Mouse (Mus musculus): Measurements from ENCODE around the gene Rps7.

Rps7 gene

GRCm38 (mm10) chr12:28635535-28636476 is at the start of gene Rps7:
Gene Rps7 (minus strand): TSS chr12:28635953.
- peak; percentile 87 to 92 for DNase-seq (ENCODE audit: low spot score in 2 of 2)

DNA sequence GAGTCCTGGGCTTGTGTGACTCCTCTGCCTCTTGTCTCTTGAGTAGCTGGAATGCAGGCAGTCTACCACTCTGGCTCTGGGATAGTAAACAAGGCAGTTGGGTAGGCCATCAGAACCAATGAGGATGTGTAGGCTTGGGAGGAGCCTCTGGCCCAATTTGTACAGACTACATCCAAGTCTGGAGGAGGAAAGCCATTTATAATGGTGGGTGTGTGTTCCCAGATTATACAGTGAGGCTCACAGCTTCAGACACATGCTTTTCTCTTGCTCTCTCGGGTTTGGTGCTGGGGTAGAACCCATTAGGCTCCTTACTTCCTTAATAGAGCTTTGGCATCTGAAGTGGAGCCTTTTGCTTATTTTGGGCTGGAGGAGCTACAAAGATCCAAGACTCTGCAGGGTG is 48.9 kb upstream of the Rps7 start:
- DNase-seq (ENCODE audit: low spot score in 2 of 2): no peak

GRCm38 (mm10) chr12:28675925-28676209 is 40.1 kb upstream of the Rps7 start:
- DNase-seq (ENCODE audit: low spot score in 2 of 2): no peak

DNA sequence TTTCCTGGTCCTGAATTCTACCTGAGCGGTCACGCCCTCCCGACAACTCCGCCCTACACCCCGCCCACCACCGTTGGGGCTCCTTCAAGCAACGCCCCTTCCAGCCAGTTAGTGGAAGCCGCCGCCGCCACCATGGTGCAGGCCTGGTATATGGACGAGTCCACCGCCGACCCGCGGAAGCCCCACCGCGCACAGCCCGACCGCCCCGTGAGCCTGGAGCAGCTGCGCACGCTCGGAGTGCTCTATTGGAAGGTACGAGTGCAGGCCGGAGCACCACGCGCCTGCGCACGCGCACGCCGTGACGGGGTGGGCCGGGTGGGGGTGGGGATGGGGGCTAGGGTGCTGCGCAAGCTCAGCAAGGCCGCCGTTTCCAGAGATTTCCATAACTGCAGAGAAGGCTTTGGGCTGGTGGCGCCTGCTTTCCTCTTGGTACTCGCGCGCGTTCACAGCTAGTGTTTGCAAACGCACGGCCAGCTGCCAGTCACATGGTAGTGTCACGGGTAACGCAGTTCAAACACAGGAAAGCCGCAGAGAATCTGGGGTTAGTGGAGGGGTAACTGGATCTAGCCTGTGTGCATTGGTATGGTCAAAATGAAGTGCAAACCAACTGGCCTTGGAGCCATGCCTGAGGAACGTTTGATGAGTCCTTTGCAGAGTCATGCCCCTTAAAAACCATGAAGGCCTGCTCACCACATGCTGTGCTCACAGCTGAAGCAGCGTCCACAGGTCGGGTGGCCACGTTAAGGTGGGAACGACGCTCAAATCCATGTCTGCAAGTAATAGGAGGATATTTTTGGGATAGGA is 39.6 kb upstream of the Rps7 start, which contains the start of gene Adi1:
Adi1 (plus strand) TSS at position 111 of the 804 bp plus-strand sequence.
- peak; percentile 79 to 82 for DNase-seq (ENCODE audit: low spot score in 2 of 2)

DNA sequence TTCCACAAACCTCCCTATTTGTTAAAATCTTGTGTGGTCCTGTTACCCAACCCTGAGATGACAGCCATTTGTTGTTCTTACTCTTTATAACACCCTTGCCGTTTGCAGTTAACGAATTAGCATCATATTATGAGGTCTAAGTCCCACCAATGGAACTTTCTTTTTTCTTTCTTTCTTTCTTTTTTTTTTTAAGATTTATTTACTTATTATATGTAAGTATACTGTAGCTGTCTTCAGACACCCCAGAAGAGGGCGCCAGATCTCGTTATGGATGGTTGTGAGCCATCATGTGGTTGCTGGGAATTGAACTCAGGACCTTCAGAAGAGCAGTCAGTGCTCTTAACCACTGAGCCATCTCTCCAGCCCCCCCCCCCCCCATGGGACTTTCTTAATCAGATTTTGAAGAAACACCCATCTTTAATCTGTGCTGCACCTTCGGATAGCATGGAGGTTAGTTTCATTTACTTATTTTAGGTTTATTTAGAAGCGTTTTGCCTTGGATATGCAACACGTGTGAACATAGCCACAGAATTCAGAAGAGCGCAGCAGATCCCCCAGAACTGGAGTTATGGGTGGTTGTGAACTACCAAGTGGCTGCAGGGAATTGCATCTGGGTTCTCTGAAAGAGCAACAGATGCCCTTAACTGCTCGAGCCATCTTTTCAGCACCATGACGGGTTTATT is 38.4 kb upstream of the Rps7 start:
- no peak for DNase-seq (ENCODE audit: low spot score in 2 of 2)

DNA sequence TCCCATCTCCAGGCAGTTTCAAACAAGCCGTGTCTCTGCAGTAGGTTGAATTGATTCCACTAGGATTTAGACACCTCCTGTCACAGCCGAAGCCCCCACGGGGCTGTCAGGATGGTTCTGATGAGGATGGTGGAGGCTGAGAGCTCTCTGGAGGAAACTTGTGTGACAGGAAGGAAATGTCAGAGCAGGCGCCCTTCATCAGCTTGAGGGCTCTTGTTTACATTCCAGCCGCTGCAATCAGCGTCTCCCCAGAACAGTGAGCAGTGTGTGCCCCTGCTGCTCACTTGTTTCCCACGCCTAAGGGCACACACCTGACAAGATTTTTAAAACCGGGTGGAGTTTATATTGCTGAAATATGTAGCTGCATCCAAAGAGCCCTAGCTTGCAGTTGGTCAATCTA is 31.5 kb upstream of the Rps7 start:
- DNase-seq (ENCODE audit: low spot score in 2 of 2): no peak

DNA sequence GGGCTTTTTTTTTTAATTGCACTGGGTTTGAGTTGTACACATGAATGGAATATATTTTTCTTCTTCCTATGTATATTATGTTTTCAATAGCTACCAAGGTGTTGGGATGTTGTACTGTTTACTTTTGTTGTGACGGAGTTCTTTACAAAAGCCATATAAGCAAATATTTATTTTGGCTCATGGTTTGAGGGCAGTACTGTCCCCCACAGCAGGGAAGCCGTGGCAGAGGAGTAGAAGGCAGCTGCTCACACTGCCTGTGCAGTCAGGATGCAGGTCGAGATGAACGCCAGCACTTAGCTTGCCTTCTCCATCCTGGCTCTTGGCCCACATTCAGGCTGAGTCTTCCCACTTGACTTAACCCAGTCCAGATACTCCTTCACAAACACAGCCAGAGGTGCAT is 31.0 kb upstream of the Rps7 start:
- no peak for DNase-seq (ENCODE audit: low spot score in 2 of 2)

GRCm38 (mm10) chr12:28662628-28663027 is 26.9 kb upstream of the Rps7 start:
- DNase-seq (ENCODE audit: low spot score in 2 of 2): no peak

GRCm38 (mm10) chr12:28649141-28650110 is 13.7 kb upstream of the Rps7 start, which contains the start of gene Rnaseh1:
Gene Rnaseh1 (plus strand): TSS chr12:28649602.
- peak; percentile 83 to 90 for DNase-seq (ENCODE audit: low spot score in 2 of 2)

GRCm38 (mm10) chr12:28638778-28639177 is 3.0 kb upstream of the Rps7 start:
- DNase-seq (ENCODE audit: low spot score in 2 of 2): no peak

DNA sequence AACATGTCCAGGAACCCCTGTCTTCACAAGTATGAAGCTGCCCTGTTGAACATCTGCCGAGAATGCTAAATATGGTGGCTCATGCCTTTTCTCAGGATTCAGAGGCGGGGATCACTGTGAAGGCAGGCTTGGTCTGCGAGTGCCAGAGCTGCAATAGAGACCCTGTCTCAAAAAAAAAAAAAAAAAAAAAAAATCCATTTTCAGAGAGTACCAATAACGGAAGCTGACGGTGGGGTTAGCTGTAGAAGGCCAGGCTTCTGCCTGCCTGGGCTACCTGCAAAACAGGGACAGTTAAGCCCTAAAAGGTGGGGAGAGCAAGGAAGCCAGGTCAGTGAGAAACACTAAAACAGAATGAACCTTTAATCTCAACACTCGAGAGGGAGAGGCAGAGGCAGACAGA is 790 bp upstream of the Rps7 start:
- DNase-seq (ENCODE audit: low spot score in 2 of 2): no peak

GRCm38 (mm10) chr12:28635058-28635534 is 657 bp downstream of the Rps7 start:
- DNase-seq (ENCODE audit: low spot score in 2 of 2): no peak

- DNase-seq (ENCODE audit: low spot score in 2 of 2): no peak
Measured at GRCm38 (mm10) chr12:28628436-28628835, 7.3 kb downstream of the Rps7 start.

DNA sequence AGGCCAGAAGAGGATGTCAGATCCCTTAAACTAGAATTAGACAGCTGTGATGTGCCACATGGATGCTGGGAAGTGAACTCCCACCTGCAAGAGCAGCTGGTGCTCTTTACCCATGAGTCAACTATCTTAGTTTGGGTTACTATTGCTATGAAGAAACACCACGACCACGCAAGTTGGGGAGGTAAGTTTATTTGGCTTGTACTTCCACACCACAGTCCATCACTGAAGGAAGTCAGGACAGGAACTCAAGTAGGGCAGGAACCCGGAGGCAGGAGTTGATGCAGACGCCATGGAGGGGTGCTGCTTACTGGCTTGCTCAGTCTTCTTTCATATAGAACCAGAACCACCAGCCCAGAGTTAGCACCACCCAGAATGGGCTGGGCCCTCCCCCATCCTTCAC is 8.7 kb downstream of the Rps7 start:
- no peak for DNase-seq (ENCODE audit: low spot score in 2 of 2)

- DNase-seq (ENCODE audit: low spot score in 2 of 2): no peak
Measured at GRCm38 (mm10) chr12:28625407-28625806, 10.3 kb downstream of the Rps7 start.

DNA sequence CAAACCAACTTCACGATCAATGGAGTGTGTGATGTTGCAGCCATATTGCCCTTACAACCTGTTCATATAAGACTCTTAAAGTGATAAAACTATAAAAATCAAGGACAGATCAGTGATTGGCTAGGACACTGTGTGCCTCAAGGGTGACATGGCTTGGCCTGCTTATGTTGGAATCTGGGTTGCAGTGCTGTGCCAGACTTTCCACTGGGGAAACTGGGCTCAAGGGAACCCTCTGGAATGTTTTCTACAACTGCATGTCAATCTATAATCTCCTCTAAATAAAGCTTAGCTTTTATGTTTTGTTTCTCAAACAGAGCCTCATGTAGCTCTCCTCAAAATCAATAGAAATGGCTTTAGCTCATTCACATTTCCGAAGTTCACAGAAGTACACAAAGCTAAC is 11.5 kb downstream of the Rps7 start:
- no peak for DNase-seq (ENCODE audit: low spot score in 2 of 2)

- DNase-seq (ENCODE audit: low spot score in 2 of 2): peak in 1 of 2 experiments; percentile 43
Measured at GRCm38 (mm10) chr12:28623195-28623594, 12.6 kb downstream of the Rps7 start, which contains the start of gene Colec11. Gene Colec11 (minus strand): TSS chr12:28623377.

GRCm38 (mm10) chr12:28622641-28623040 is 13.1 kb downstream of the Rps7 start:
- no peak for DNase-seq (ENCODE audit: low spot score in 2 of 2)

- no peak for DNase-seq (ENCODE audit: low spot score in 2 of 2)
Measured at GRCm38 (mm10) chr12:28622167-28622532, 13.6 kb downstream of the Rps7 start.

- no peak for DNase-seq (ENCODE audit: low spot score in 2 of 2)
Measured at GRCm38 (mm10) chr12:28621451-28622166, 14.1 kb downstream of the Rps7 start.

All from urinary bladder, postnatal 4 days (tissue).